Mouse (Mus musculus): ENCODE measurements at regions not wholly inside any gene's neighbourhood (a gene's known extent, or its start where the extent isn't known, plus 50 kb on each side); places are given as distances from the start of the nearest gene placed in this dataset.

- H3K9ac ChIP-seq (replicated peaks; ENCODE audit: low read length, poor library complexity, severe bottlenecking): no peak overlapping the region
Observed at GRCm38 (mm10) chr4:45728825-45729224, 70.0 kb upstream of the Aldh1b1 start.

GRCm38 (mm10) chr4:45727915-45728314 is 70.9 kb upstream of the Aldh1b1 start:
- Histone ChIP-seq H3K4me3 (ENCODE audit: low read depth, low read length) (no peak overlapping the region), H3K4me2 (ENCODE audit: low read depth, low read length, poor library complexity, severe bottlenecking) (no peak overlapping the region), H3K4me1 (ENCODE audit: insufficient read depth, low read length) (no peaks in the 10 kb centered on the region), H3K27ac (ENCODE audit: low read depth, low read length) (no peak overlapping the region), H3K36me3 (ENCODE audit: insufficient read depth, low read length) (no peaks in the 10 kb centered on the region), H3K27me3 (ENCODE audit: insufficient read depth, low read length) (no peaks in the 10 kb centered on the region), H3K9ac (replicated peaks; ENCODE audit: low read length, poor library complexity, severe bottlenecking) (no peak overlapping the region), H3K9me3 (ENCODE audit: low read length) (no peaks in the 10 kb centered on the region)
- ATAC-seq (ENCODE audit: low FRiP score): no peak
- no peak for DNase-seq (ENCODE audit: low spot score)
- TF ChIP-seq CTCF (IDR thresholded peaks at IDR 0.05): no peak
- WGBS: 75% methylated on average over 5 of the region's 5 CpGs

More at GRCm38 (mm10) chr4:45728825-45729224, 70.0 kb upstream of the Aldh1b1 start:
- H3K36me3 ChIP-seq (ENCODE audit: insufficient read depth, low read length): no peaks in the 10 kb centered on the region
- H3K4me3 ChIP-seq (ENCODE audit: low read depth, low read length): no peak overlapping the region
- no peak for ATAC-seq (ENCODE audit: low FRiP score)
- no peak overlapping the region for H3K27ac ChIP-seq (ENCODE audit: low read depth, low read length)
- no peak for DNase-seq (ENCODE audit: low spot score)
- no peaks in the 10 kb centered on the region for H3K4me1 ChIP-seq (ENCODE audit: insufficient read depth, low read length)
- no peaks in the 10 kb centered on the region for H3K27me3 ChIP-seq (ENCODE audit: insufficient read depth, low read length)
- WGBS: 36% methylated on average over 4 of the region's 4 CpGs
- no peak for TF ChIP-seq CTCF (IDR thresholded peaks at IDR 0.05)
- no peak overlapping the region for H3K4me2 ChIP-seq (ENCODE audit: low read depth, low read length, poor library complexity, severe bottlenecking)
- H3K9me3 ChIP-seq (ENCODE audit: low read length): no peaks in the 10 kb centered on the region

- Histone ChIP-seq H3K4me3 (ENCODE audit: low read depth, low read length) (no peak overlapping the region), H3K4me2 (ENCODE audit: low read depth, low read length, poor library complexity, severe bottlenecking) (no peak overlapping the region), H3K9me3 (ENCODE audit: low read length) (no peaks in the 10 kb centered on the region), H3K36me3 (ENCODE audit: insufficient read depth, low read length) (no peaks in the 10 kb centered on the region), H3K27me3 (ENCODE audit: insufficient read depth, low read length) (no peaks in the 10 kb centered on the region), H3K9ac (replicated peaks; ENCODE audit: low read length, poor library complexity, severe bottlenecking) (no peak overlapping the region), H3K4me1 (ENCODE audit: insufficient read depth, low read length) (no peaks in the 10 kb centered on the region), H3K27ac (ENCODE audit: low read depth, low read length) (no peak overlapping the region)
- WGBS: 33% methylated on average over 9 of the region's 9 CpGs
- ATAC-seq (ENCODE audit: low FRiP score) (no peak), DNase-seq (ENCODE audit: low spot score) (no peak)
- TF ChIP-seq CTCF (IDR thresholded peaks at IDR 0.05): no peak
Observed at GRCm38 (mm10) chr4:45727474-45727873, 71.3 kb upstream of the Aldh1b1 start.

DNA sequence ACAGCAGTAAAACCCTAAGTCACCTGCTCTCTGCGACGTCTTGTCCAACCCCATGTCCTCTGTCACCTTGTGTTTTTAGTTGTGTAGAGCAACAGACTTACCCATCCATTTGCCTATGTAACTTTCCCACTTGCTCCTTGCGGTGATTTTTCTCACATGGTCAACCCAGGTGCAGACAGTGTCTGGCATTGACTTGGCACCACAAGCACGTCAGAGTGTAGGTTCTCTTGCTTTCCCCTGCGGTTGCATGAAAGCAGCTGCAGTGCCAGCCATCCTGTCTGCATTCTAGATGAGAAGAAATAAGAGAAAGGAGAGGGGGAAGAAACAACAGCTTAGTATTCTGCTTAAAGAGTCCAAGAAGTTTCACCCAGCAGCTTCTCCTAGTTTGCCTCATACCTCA is 72.0 kb upstream of the Aldh1b1 start:
- H3K9ac ChIP-seq (replicated peaks; ENCODE audit: low read length, poor library complexity, severe bottlenecking): no peak overlapping the region
- H3K27ac ChIP-seq (ENCODE audit: low read depth, low read length): no peak overlapping the region
- H3K4me2 ChIP-seq (ENCODE audit: low read depth, low read length, poor library complexity, severe bottlenecking): no peak overlapping the region
- no peaks in the 10 kb centered on the region for H3K36me3 ChIP-seq (ENCODE audit: insufficient read depth, low read length)
- 89% methylated on average over 5 of the region's 5 CpGs for WGBS
- no peaks in the 10 kb centered on the region for H3K27me3 ChIP-seq (ENCODE audit: insufficient read depth, low read length)
- no peaks in the 10 kb centered on the region for H3K9me3 ChIP-seq (ENCODE audit: low read length)
- TF ChIP-seq CTCF (IDR thresholded peaks at IDR 0.05): no peak
- no peak overlapping the region for H3K4me3 ChIP-seq (ENCODE audit: low read depth, low read length)
- no peak for DNase-seq (ENCODE audit: low spot score)
- no peak for ATAC-seq (ENCODE audit: low FRiP score)
- H3K4me1 ChIP-seq (ENCODE audit: insufficient read depth, low read length): no peaks in the 10 kb centered on the region

- no peaks in the 10 kb centered on the region for H3K9me3 ChIP-seq (ENCODE audit: low read length)
- no peak for ATAC-seq (ENCODE audit: low FRiP score)
Observed at GRCm38 (mm10) chr4:45725055-45725910, 73.5 kb upstream of the Aldh1b1 start.

DNA sequence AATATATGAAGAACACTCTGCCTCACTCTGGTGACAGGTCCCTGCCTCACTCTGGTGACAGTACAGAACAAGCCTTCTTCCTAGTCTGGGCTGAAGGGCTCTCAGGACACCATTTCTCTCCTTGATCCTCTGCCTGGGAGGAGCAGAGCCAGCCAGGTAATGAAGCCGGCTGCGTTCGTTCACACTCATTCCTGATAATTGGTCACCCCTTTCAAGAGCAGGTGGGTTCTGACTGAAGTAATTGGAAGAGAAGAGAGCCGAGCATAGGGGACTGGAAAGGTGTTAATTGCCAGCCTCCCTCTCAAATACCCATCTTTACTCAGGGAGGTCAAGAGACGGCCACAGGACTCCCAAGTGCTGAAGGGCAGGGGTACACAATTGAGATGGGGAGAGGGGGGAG is 78.5 kb upstream of the Aldh1b1 start:
- no peaks in the 10 kb centered on the region for H3K27me3 ChIP-seq (ENCODE audit: insufficient read depth, low read length)
- ATAC-seq (ENCODE audit: low FRiP score): no peak
- TF ChIP-seq CTCF (IDR thresholded peaks at IDR 0.05): no peak
- WGBS: 43% methylated on average over 5 of the region's 5 CpGs
- no peak overlapping the region for H3K27ac ChIP-seq (ENCODE audit: low read depth, low read length)
- DNase-seq (ENCODE audit: low spot score): no peak
- no peak overlapping the region for H3K9ac ChIP-seq (replicated peaks; ENCODE audit: low read length, poor library complexity, severe bottlenecking)
- H3K9me3 ChIP-seq (ENCODE audit: low read length): no peaks in the 10 kb centered on the region
- H3K4me2 ChIP-seq (ENCODE audit: low read depth, low read length, poor library complexity, severe bottlenecking): no peak overlapping the region
- H3K4me1 ChIP-seq (ENCODE audit: insufficient read depth, low read length): no peaks in the 10 kb centered on the region
- H3K4me3 ChIP-seq (ENCODE audit: low read depth, low read length): no peak overlapping the region
- H3K36me3 ChIP-seq (ENCODE audit: insufficient read depth, low read length): no peaks in the 10 kb centered on the region

More at GRCm38 (mm10) chr4:45725055-45725910, 73.5 kb upstream of the Aldh1b1 start:
- Histone ChIP-seq H3K9ac (replicated peaks; ENCODE audit: low read length, poor library complexity, severe bottlenecking) (no peak overlapping the region), H3K27me3 (ENCODE audit: insufficient read depth, low read length) (no peaks in the 10 kb centered on the region), H3K36me3 (ENCODE audit: insufficient read depth, low read length) (no peaks in the 10 kb centered on the region), H3K4me3 (ENCODE audit: low read depth, low read length) (no peak overlapping the region), H3K4me1 (ENCODE audit: insufficient read depth, low read length) (no peaks in the 10 kb centered on the region), H3K4me2 (ENCODE audit: low read depth, low read length, poor library complexity, severe bottlenecking) (no peak overlapping the region), H3K27ac (ENCODE audit: low read depth, low read length) (no peak overlapping the region)
- 81% methylated on average over 16 of the region's 16 CpGs for WGBS
- no peak for TF ChIP-seq CTCF (IDR thresholded peaks at IDR 0.05)
- DNase-seq (ENCODE audit: low spot score): no peak

All from midbrain, postnatal 0 days (tissue).